Mouse (Mus musculus): ENCODE results near the gene Gamt.
"Not testable (repeated sequence)": the region's sequence is repeated elsewhere in the genome, so short reads cannot be mapped to it uniquely, and the experiment has no call there.

The Gamt gene

GRCm38 (mm10) chr10:80227877-80228775 is 32.7 kb downstream of the Gamt start:
- DNase-seq (ENCODE audit: low read depth, low spot score), result no peak

- DNase-seq (ENCODE audit: low read depth, low spot score), result no peak
These were observed 33.7 kb downstream of the Gamt start for GRCm38 (mm10) chr10:80227166-80227539.

- DNase-seq (ENCODE audit: low read depth, low spot score), result peak; percentile 98
These were observed 34.2 kb downstream of the Gamt start, which contains the start of gene Mum1 for GRCm38 (mm10) chr10:80226416-80227165. Mum1 (plus strand) TSS chr10:80226434.

GRCm38 (mm10) chr10:80226071-80226415 is 34.8 kb downstream of the Gamt start:
- no peak for DNase-seq (ENCODE audit: low read depth, low spot score)

GRCm38 (mm10) chr10:80223137-80223536 is 37.7 kb downstream of the Gamt start:
- not testable (repeated sequence) for DNase-seq (ENCODE audit: low read depth, low spot score)

- no peak for DNase-seq (ENCODE audit: low read depth, low spot score)
These were observed 40.1 kb downstream of the Gamt start for GRCm38 (mm10) chr10:80220676-80221075.

GRCm38 (mm10) chr10:80215048-80215772 is 45.6 kb downstream of the Gamt start:
- DNase-seq (ENCODE audit: low read depth, low spot score), result no peak

- DNase-seq (ENCODE audit: low read depth, low spot score), result peak; percentile 57
These were observed 49.2 kb downstream of the Gamt start for GRCm38 (mm10) chr10:80211547-80212103.

- no peak for DNase-seq (ENCODE audit: low read depth, low spot score)
These were observed 51.9 kb downstream of the Gamt start for GRCm38 (mm10) chr10:80208841-80209371.

GRCm38 (mm10) chr10:80208248-80208647 is 52.6 kb downstream of the Gamt start:
- DNase-seq (ENCODE audit: low read depth, low spot score), result no peak

Measured in CD4-positive helper T cell, adult 2 months (primary cell).